In the genomic region with DNA sequence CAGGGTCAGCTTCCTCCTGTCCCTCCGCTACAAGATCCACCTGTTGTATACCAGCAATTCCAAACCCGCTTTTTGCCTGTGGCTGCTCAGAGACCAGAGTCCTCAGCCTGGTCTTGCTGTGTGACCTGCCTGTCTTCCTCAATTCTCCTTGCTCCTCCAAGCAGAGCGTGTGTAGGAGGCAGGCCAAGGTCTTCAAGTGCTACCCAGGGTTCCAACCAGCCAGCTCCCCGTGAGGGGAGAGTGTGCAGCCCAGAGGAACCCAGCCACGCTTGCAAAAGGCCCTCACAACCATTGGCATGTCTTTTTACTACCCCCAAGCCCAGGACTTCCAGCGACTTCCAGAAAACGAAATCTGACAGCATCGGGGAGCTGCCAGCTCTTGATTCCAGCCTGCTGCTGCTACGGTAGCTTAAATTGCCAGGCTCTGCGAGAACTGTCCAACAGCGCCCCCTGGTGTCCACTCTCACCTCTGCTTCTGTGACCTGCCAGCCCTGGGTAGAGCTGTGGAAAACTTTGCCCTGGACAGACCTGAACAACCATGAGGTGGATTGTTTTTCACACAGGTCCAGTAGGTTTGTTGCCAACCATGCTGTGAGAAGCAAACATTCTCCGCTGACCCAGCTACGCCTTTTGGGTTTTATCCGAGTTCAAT, we compare ENCODE assay signal across 8 mouse cellular contexts.
DNase-seq lines count a peak whose midpoint lies in the region; ATAC-seq and TF ChIP-seq lines count a peak whose summit lies in the region.

No protein-coding gene starts in this region.

- intact Hi-C loops in gastrocnemius, postnatal 36 days (cut with DNase I) = loop anchor here (5.0 kb wide), 1 partner anchor 621 kb away; no protein-coding TSS in a partner anchor

- no peak overlapping the region for H3K9ac ChIP-seq in kidney, embryonic 15.5 days
- H3K9ac ChIP-seq in limb, embryonic 14.5 days (ENCODE audit: low read depth, low read length, severe bottlenecking) = no peak overlapping the region
- H3K9ac ChIP-seq in neural tube, embryonic 15.5 days (replicated peaks) = no peak overlapping the region

- no peak overlapping the region for H3K4me3 ChIP-seq in spleen, adult 2 months (ENCODE audit: extremely low read depth, insufficient read depth, insufficient read length)
- H3K4me3 ChIP-seq in kidney, embryonic 15.5 days (replicated peaks) = no peak overlapping the region
- H3K4me3 ChIP-seq in limb, embryonic 14.5 days (replicated peaks; ENCODE audit: low read length) = no peak overlapping the region
- no peak overlapping the region for H3K4me3 ChIP-seq in neural tube, embryonic 15.5 days (replicated peaks)

- no peaks in the 10 kb centered on the region for H3K4me1 ChIP-seq in spleen, adult 2 months (ENCODE audit: control insufficient read depth, insufficient read depth, insufficient read length)
- no peaks in the 10 kb centered on the region for H3K4me1 ChIP-seq in kidney, embryonic 15.5 days
- no peaks in the 10 kb centered on the region for H3K4me1 ChIP-seq in limb, embryonic 14.5 days (ENCODE audit: control insufficient read depth, insufficient read depth, low read length)
- H3K4me1 ChIP-seq in neural tube, embryonic 15.5 days = peaks cover 14% of the 10 kb centered on the region

- no peak overlapping the region for H3K27ac ChIP-seq in spleen, adult 2 months (ENCODE audit: insufficient read depth, low read length)
- no peak overlapping the region for H3K27ac ChIP-seq in kidney, embryonic 15.5 days
- H3K27ac ChIP-seq in limb, embryonic 14.5 days (replicated peaks; ENCODE audit: low read depth, low read length) = no peak overlapping the region
- H3K27ac ChIP-seq in neural tube, embryonic 15.5 days (replicated peaks) = no peak overlapping the region

- peak; percentile 18; the same call in 1 of the 2 replicates for TF ChIP-seq CTCF in spleen, adult 2 months (IDR thresholded peaks at IDR 0.05; ENCODE audit: extremely low read depth, insufficient read depth, insufficient read length, insufficient replicate concordance)

- no peak overlapping the region for H3K4me2 ChIP-seq in kidney, embryonic 15.5 days
- no peak overlapping the region for H3K4me2 ChIP-seq in limb, embryonic 14.5 days (replicated peaks; ENCODE audit: low read depth, low read length, severe bottlenecking)
- H3K4me2 ChIP-seq in neural tube, embryonic 15.5 days = peak overlapping the region; percentile 25; the same call in 1 of the 2 replicates

- TF ChIP-seq POLR2A in spleen, adult 2 months (IDR thresholded peaks at IDR 0.05; ENCODE audit: low read depth, low read length) = no peak
- no peak for TF ChIP-seq POLR2A in limb, embryonic 14.5 days (IDR thresholded peaks at IDR 0.05; ENCODE audit: borderline replicate concordance, extremely low read depth, insufficient read depth, insufficient read length)

- no peak for DNase-seq in spleen, adult 2 months (ENCODE audit: low read depth in 1 of 2, low spot score in 2 of 2)
- no peak for DNase-seq in spleen, adult 12 weeks (ENCODE audit: low spot score)
- peak; percentile 83 for DNase-seq in embryo, embryonic 11 days
- DNase-seq in gastrocnemius, postnatal 36 days = peak; percentile 73 to 75
- peak; percentile 83 for DNase-seq in limb, embryonic 14.5 days (ENCODE audit: low spot score)
- DNase-seq in thymus, postnatal 14 days = peak; percentile 45

- H3K36me3 ChIP-seq in spleen, adult 2 months (ENCODE audit: control insufficient read depth, insufficient read depth, low read length) = no peaks in the 10 kb centered on the region
- H3K36me3 ChIP-seq in kidney, embryonic 15.5 days = no peaks in the 10 kb centered on the region
- no peaks in the 10 kb centered on the region for H3K36me3 ChIP-seq in limb, embryonic 14.5 days (ENCODE audit: control insufficient read depth, insufficient read depth, low read length)
- H3K36me3 ChIP-seq in neural tube, embryonic 15.5 days = no peaks in the 10 kb centered on the region

- WGBS in spleen, adult 2 months = 35% methylated on average over 14 of the region's 14 CpGs
- WGBS in kidney, embryonic 15.5 days = 25% methylated on average over 14 of the region's 14 CpGs
- 28% methylated on average over 14 of the region's 14 CpGs for WGBS in limb, embryonic 14.5 days
- WGBS in neural tube, embryonic 15.5 days = 32% methylated on average over 14 of the region's 14 CpGs

- H3K27me3 ChIP-seq in spleen, adult 2 months (ENCODE audit: control insufficient read depth, insufficient read depth, low read length) = no peaks in the 10 kb centered on the region
- H3K27me3 ChIP-seq in kidney, embryonic 15.5 days = peaks cover 8% of the 10 kb centered on the region; the same call in 1 of the 2 replicates
- no peaks in the 10 kb centered on the region for H3K27me3 ChIP-seq in limb, embryonic 14.5 days (ENCODE audit: control insufficient read depth, insufficient read depth, low read length)
- H3K27me3 ChIP-seq in neural tube, embryonic 15.5 days (replicated peaks) = peaks cover 5% of the 10 kb centered on the region; the same call in 1 of the 2 replicates

- peak; percentile 56; the same call in 1 of the 2 replicates for ATAC-seq in kidney, embryonic 15.5 days (replicated peaks; ENCODE audit: low FRiP score)
- no peak for ATAC-seq in limb, embryonic 14.5 days (ENCODE audit: low FRiP score, low read depth)
- ATAC-seq in neural tube, embryonic 15.5 days (ENCODE audit: low FRiP score) = peak; percentile 57; the same call in 1 of the 2 replicates

- no peaks in the 10 kb centered on the region for H3K9me3 ChIP-seq in kidney, embryonic 15.5 days (replicated peaks)
- H3K9me3 ChIP-seq in limb, embryonic 14.5 days (ENCODE audit: control insufficient read depth, low read length) = no peaks in the 10 kb centered on the region
- H3K9me3 ChIP-seq in neural tube, embryonic 15.5 days (replicated peaks) = no peaks in the 10 kb centered on the region

Comparison
In these comparisons a context has a peak if more than half of its experiments do, and no peak if none do; other contexts are left out.
1. DNase-seq: peak in embryo, embryonic 11 days (single experiment), gastrocnemius, postnatal 36 days (2 of 2), limb, embryonic 14.5 days (single experiment) and thymus, postnatal 14 days (single experiment); none in spleen, adult 2 months (0 of 2) and spleen, adult 12 weeks (single experiment).